Mouse (Mus musculus) intestine, embryonic 14.5 days (tissue): Measurements from ENCODE around the gene Slc9a2. TPM values are rescaled to one million over a fixed set of nuclear protein-coding genes. Genes with fewer than 3 reads are reported as not detected.

Source experiments
- ATAC-seq: fragments of 200-750 bp; cut with Nextera tagmentation; replicated peaks from 2 replicates; pipeline ENCODE4 v1.8.0; 2017; ENCODE audit warnings: low read depth, moderate number of reproducible peaks, moderate TSS enrichment, moderate library complexity; ENCODE audit not compliant: low FRiP score, low TSS enrichment
- DNase-seq: peaks from one replicate; pipeline ENCODE4 v3.0.0-alpha.2; 2018; ENCODE audit warnings: low spot score
- H3K27ac ChIP-seq: fragments of 300-500 bp; sonication (generic); 2 replicates; pipeline ENCODE4 v1.5.1; 2014; ENCODE audit warnings: low read depth, mild to moderate bottlenecking, control low read depth
- H3K27me3 ChIP-seq: fragments of 300-500 bp; sonication (generic); replicated peaks from 2 replicates; pipeline ENCODE4 v1.6.1; 2014; ENCODE audit warnings: low read length, control low read depth; ENCODE audit not compliant: control insufficient read depth, insufficient read depth
- H3K36me3 ChIP-seq: fragments of 300-500 bp; sonication (generic); 2 replicates; pipeline ENCODE4 v1.6.1; 2014; ENCODE audit warnings: low read length, control low read depth; ENCODE audit not compliant: control insufficient read depth, insufficient read depth
- H3K4me1 ChIP-seq: fragments of 300-500 bp; sonication (generic); replicated peaks from 2 replicates; pipeline ENCODE4 v1.6.1; 2014; ENCODE audit warnings: low read length, control low read depth, mixed read lengths; ENCODE audit not compliant: control insufficient read depth, insufficient read depth
- H3K4me2 ChIP-seq: fragments of 300-500 bp; sonication (generic); 2 replicates; pipeline ENCODE4 v1.6.1; 2014; ENCODE audit warnings: low read length
- H3K4me3 ChIP-seq: fragments of 300-500 bp; sonication (generic); 2 replicates; pipeline ENCODE4 v1.5.1; 2014; ENCODE audit warnings: low read depth, low read length, control low read depth, mixed read lengths
- H3K9ac ChIP-seq: fragments of 300-500 bp; sonication (generic); 2 replicates; pipeline ENCODE4 v1.6.1; 2014; ENCODE audit warnings: mild to moderate bottlenecking, low read length
- H3K9me3 ChIP-seq: fragments of 300-500 bp; sonication (generic); 2 replicates; pipeline ENCODE4 v1.6.1; 2016; ENCODE audit warnings: low read length, control low read depth; ENCODE audit not compliant: control insufficient read depth
- WGBS: fragments of 180-500 bp; shearing (Covaris S2); extraction: QIAGEN DNeasy Blood & Tissue Kit; methylation state at CpG from one replicate; pipeline ENCODE4 v1.1.7; 2014; 5-methylcytosine and 5-hydroxymethylcytosine counted together
- polyA plus RNA-seq: library from polyadenylated mRNA; unstranded; fragments of >200 nt; fragmentation: Nextera tagmentation; extraction: Ambion mirVana; gene quantifications from 2 replicates; pipeline ENCODE4 v1.2.1, GENCODE M21; 2014

Slc9a2 gene
- polyA plus RNA-seq, 1 experiment from 2014 or later, result 0.20 TPM

- Histone ChIP-seq H3K9ac (no peak overlapping the region), H3K27ac (no peak overlapping the region), H3K4me1 (no peaks in the 10 kb centered on the region), H3K4me2 (no peak overlapping the region), H3K36me3 (0 out of 2 replicates have a peak, but pooled peaks cover 3% of the 10 kb centered on the region), H3K9me3 (no peaks in the 10 kb centered on the region), H3K4me3 (no peak overlapping the region), H3K27me3 (no peaks in the 10 kb centered on the region)
- WGBS, result 74% methylated on average over 4 of the region's 4 CpGs
- DNase-seq (no peak), ATAC-seq (no peak)
These were observed 89.0 kb downstream of the Slc9a2 start for GRCm38 (mm10) chr1:40769331-40769894.

DNA sequence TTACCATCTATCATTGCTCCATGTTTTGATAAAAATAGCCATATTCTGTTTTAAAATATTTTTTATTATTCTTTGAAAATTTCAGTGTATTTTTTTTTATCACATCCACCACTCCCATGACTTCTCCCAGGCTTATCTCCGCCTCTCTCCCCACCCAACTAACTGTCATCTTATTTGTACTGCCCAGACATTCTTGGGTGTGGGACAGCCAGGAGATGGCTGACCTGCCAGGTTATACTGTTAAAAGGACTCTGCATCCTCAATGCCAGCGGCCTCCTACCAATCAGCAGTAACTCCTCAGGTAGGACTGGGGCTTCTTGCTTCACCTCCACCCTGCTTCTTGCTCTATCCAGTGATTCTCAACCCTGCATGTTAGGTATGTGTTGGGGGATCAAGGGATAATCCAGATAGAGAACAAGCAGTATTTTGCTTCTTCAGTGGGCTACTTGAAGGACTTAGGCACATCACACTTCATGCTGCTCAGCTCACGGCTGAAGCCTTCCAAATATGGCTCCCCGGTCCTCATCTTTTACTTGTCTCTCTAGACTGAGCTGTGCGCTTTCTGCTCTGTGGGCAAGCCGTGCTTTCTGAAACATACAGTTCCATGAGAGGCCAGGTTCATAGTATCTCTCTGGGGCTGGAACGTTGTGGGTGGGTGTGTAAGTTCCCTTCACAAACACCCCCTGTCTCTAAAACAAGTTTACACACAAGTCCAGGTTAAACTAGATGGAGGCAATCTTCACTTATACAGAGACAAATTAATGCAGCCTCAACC, 91.0 kb downstream of the Slc9a2 start:
- Histone ChIP-seq H3K4me3 (no peak overlapping the region), H3K9ac (no peak overlapping the region), H3K4me1 (no peaks in the 10 kb centered on the region), H3K36me3 (0 out of 2 replicates have a peak, but pooled peaks cover 3% of the 10 kb centered on the region), H3K4me2 (no peak overlapping the region), H3K9me3 (no peaks in the 10 kb centered on the region), H3K27me3 (no peaks in the 10 kb centered on the region), H3K27ac (no peak overlapping the region)
- DNase-seq (no peak), ATAC-seq (no peak)
- WGBS, result 91% methylated on average over 7 of the region's 7 CpGs

DNA sequence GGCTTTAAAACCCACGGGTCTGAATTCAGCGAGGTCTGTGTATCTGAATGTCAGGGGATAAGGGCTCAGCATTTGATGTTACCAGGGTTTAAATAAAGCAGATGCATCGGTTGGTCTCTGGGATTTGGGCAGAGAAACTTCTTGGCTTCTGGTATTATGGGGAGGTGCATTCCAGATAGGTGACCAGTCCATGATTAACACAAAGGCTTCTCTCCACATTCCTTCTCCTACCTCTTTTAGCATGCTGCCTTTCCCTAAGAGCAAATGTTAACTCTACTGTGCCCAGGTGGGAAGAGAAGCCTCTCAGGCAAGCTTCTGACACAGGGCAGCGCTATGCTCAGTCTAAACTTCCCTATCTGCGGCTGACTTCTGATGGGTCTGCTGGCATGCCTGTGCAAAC, 92.9 kb downstream of the Slc9a2 start:
- Histone ChIP-seq H3K36me3 (0 out of 2 replicates have a peak, but pooled peaks cover 3% of the 10 kb centered on the region), H3K9me3 (no peaks in the 10 kb centered on the region), H3K27ac (no peak overlapping the region), H3K4me3 (no peak overlapping the region), H3K27me3 (no peaks in the 10 kb centered on the region), H3K9ac (no peak overlapping the region), H3K4me2 (no peak overlapping the region), H3K4me1 (no peaks in the 10 kb centered on the region)
- 77% methylated on average over 5 of the region's 5 CpGs for WGBS
- ATAC-seq (no peak), DNase-seq (no peak)

DNA sequence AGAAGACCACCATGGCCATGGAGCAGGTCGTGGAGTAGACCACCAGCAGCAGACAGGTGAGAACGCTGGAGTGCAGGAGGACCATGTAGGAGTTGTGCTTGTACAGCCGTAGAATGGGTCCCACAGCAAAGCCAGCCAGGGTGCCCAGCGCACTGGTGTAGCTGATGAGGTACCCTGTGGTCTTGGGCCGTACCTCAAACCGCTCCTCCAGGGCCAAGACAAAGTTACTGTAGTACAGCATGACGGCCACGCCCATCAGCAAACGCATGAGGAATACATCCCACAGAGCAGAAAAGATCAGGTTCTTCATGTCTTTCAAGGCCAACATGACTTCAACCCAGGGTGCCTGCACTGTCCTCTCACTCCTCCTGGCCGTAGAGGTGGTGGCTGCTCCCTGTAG, 93.7 kb downstream of the Slc9a2 start:
- H3K4me2 ChIP-seq, result no peak overlapping the region
- no peak overlapping the region for H3K4me3 ChIP-seq
- no peak overlapping the region for H3K9ac ChIP-seq
- ATAC-seq, result no peak
- WGBS, result 97% methylated on average over 10 of the region's 10 CpGs
- H3K27me3 ChIP-seq, result no peaks in the 10 kb centered on the region
- no peak overlapping the region for H3K27ac ChIP-seq
- no peaks in the 10 kb centered on the region for H3K4me1 ChIP-seq
- H3K9me3 ChIP-seq, result peaks cover 7% of the 10 kb centered on the region; the same call in 1 of the 2 replicates
- H3K36me3 ChIP-seq, result peaks cover 8% of the 10 kb centered on the region; the same call in 1 of the 2 replicates
- no peak for DNase-seq

DNA sequence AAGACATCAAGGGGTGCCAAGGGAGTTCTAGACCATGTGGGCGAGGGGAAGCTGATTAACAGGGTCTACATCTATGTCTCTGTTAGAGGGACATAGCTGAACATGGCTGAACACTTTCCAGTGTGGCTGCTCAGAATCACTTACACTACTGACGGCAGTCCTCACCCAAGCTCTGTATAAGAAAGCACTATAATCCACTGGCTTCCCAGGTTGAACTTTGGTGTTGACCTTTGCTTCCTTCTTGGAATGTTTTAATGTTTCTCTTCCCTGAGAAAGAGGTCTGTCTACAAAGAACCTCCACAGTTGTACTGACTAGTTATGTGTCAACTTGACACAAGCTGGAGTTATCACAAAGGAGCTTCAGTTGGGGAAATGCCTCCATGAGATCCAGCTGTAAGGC, 95.7 kb downstream of the Slc9a2 start:
- no peak overlapping the region for H3K4me2 ChIP-seq
- H3K36me3 ChIP-seq, result peaks cover 11% of the 10 kb centered on the region; the same call in 1 of the 2 replicates
- no peak overlapping the region for H3K4me3 ChIP-seq
- H3K4me1 ChIP-seq, result no peaks in the 10 kb centered on the region
- DNase-seq (no peak), ATAC-seq (no peak)
- WGBS, result 67% methylated on average over 2 of the region's 2 CpGs
- H3K27me3 ChIP-seq, result no peaks in the 10 kb centered on the region
- no peak overlapping the region for H3K27ac ChIP-seq
- H3K9ac ChIP-seq, result no peak overlapping the region
- H3K9me3 ChIP-seq, result peaks cover 11% of the 10 kb centered on the region; the same call in 1 of the 2 replicates

- H3K4me1 ChIP-seq, result no peaks in the 10 kb centered on the region
- H3K27me3 ChIP-seq, result no peaks in the 10 kb centered on the region
- ATAC-seq (no peak), DNase-seq (no peak)
- no peak overlapping the region for H3K9ac ChIP-seq
- no peak overlapping the region for H3K4me2 ChIP-seq
- peaks cover 11% of the 10 kb centered on the region; the same call in 1 of the 2 replicates for H3K36me3 ChIP-seq
- no peak overlapping the region for H3K27ac ChIP-seq
- peaks cover 11% of the 10 kb centered on the region; the same call in 1 of the 2 replicates for H3K9me3 ChIP-seq
- H3K4me3 ChIP-seq, result no peak overlapping the region
- 80% methylated on average over 3 of the region's 3 CpGs for WGBS
These were observed 96.4 kb downstream of the Slc9a2 start for GRCm38 (mm10) chr1:40776763-40777162.

DNA sequence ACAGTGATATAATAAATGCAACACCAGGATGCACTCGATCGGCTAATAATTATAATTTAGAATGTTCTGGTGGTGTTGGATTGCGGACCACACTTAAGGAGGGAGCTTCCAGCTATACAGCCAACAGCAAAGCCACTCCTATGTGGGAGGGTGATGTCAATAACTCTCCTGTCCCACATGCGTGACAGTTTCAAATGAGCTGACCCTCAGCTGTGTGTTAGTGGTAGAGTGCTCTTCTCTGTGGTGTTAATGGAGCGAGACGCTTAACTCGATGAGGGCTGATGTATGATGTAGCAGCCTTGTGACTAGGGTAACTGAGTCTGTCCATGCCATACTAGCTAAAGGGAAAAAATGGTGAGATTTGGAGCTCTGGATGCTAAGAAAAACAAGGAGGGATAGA, 103.1 kb downstream of the Slc9a2 start:
- no peak overlapping the region for H3K4me3 ChIP-seq
- DNase-seq (no peak), ATAC-seq (no peak)
- H3K27me3 ChIP-seq, result no peaks in the 10 kb centered on the region
- H3K9ac ChIP-seq, result no peak overlapping the region
- no peak overlapping the region for H3K27ac ChIP-seq
- H3K9me3 ChIP-seq, result peaks cover 10% of the 10 kb centered on the region; the same call in 1 of the 2 replicates
- WGBS, result 95% methylated on average over 7 of the region's 7 CpGs
- no peak overlapping the region for H3K4me2 ChIP-seq
- no peaks in the 10 kb centered on the region for H3K4me1 ChIP-seq
- peaks cover 7% of the 10 kb centered on the region; the same call in 1 of the 2 replicates for H3K36me3 ChIP-seq

GRCm38 (mm10) chr1:40784306-40784705, 103.9 kb downstream of the Slc9a2 start:
- ATAC-seq (no peak), DNase-seq (no peak)
- H3K4me3 ChIP-seq, result no peak overlapping the region
- WGBS, result 88% methylated on average over 9 of the region's 9 CpGs
- H3K36me3 ChIP-seq, result 0 out of 2 replicates have a peak, but pooled peaks cover 1% of the 10 kb centered on the region
- H3K27ac ChIP-seq, result no peak overlapping the region
- no peaks in the 10 kb centered on the region for H3K27me3 ChIP-seq
- H3K9ac ChIP-seq, result no peak overlapping the region
- no peaks in the 10 kb centered on the region for H3K4me1 ChIP-seq
- peaks cover 2% of the 10 kb centered on the region; the same call in 1 of the 2 replicates for H3K9me3 ChIP-seq
- no peak overlapping the region for H3K4me2 ChIP-seq
